Mouse (Mus musculus) midbrain, postnatal 0 days (tissue): ENCODE measurements around the gene Wrap53. TPM values are rescaled to one million over a fixed set of nuclear protein-coding genes. Genes with fewer than 3 reads are reported as not detected.

ENCODE experiments used
- ATAC-seq: fragments of 200-750 bp; cut with Nextera tagmentation; 2 replicates; pipeline ENCODE4 v1.8.0; 2017; ENCODE audit warnings: moderate number of reproducible peaks, mild to moderate bottlenecking, moderate TSS enrichment, moderate library complexity; ENCODE audit not compliant: low FRiP score
- DNase-seq: peaks from one replicate; pipeline ENCODE4 v3.0.0-alpha.2; 2015; ENCODE audit warnings: low spot score
- H3K27ac ChIP-seq: fragments of 300-500 bp; sonication (generic); 2 replicates; pipeline ENCODE4 v1.5.1; 2014; ENCODE audit warnings: low read depth, mild to moderate bottlenecking, low read length, mixed read lengths
- H3K27me3 ChIP-seq: fragments of 300-500 bp; sonication (generic); 2 replicates; pipeline ENCODE4 v1.6.1; 2014; ENCODE audit warnings: low read length, control low read depth, mixed read lengths; ENCODE audit not compliant: insufficient read depth
- H3K36me3 ChIP-seq: fragments of 300-500 bp; sonication (generic); 2 replicates; pipeline ENCODE4 v1.6.1; 2014; ENCODE audit warnings: low read length, control low read depth, mixed read lengths; ENCODE audit not compliant: insufficient read depth
- H3K4me1 ChIP-seq: fragments of 300-500 bp; sonication (generic); 2 replicates; pipeline ENCODE4 v1.6.1; 2014; ENCODE audit warnings: mild to moderate bottlenecking, control low read depth, antibody characterized with exemption, low read length, mixed read lengths; ENCODE audit not compliant: insufficient read depth
- H3K4me2 ChIP-seq: fragments of 300-500 bp; sonication (generic); 2 replicates; pipeline ENCODE4 v1.6.1; 2014; ENCODE audit warnings: low read depth, mild to moderate bottlenecking, low read length, mixed read lengths; ENCODE audit not compliant: poor library complexity, severe bottlenecking
- H3K4me3 ChIP-seq: fragments of 300-500 bp; sonication (generic); 2 replicates; pipeline ENCODE4 v1.5.1; 2014; ENCODE audit warnings: low read depth, mild to moderate bottlenecking, low read length, moderate library complexity
- H3K9ac ChIP-seq: fragments of 300-500 bp; sonication (generic); replicated peaks from 2 replicates; pipeline ENCODE4 v1.6.1; 2014; ENCODE audit warnings: mild to moderate bottlenecking, low read length, moderate library complexity, mixed read lengths; ENCODE audit not compliant: poor library complexity, severe bottlenecking
- H3K9me3 ChIP-seq: fragments of 300-500 bp; sonication (generic); 2 replicates; pipeline ENCODE4 v1.6.1; 2016; ENCODE audit warnings: low read length, control low read depth
- CTCF ChIP-seq: IDR thresholded peaks from 2 replicates; pipeline ENCODE4 v1.5.1; 2016; ENCODE audit warnings: antibody characterized with exemption, mild to moderate bottlenecking
- WGBS: fragments of 180-500 bp; shearing (Covaris S2); extraction: QIAGEN DNeasy Blood & Tissue Kit; methylation state at CpG from one replicate; pipeline ENCODE4 v1.1.7; 2014; 5-methylcytosine and 5-hydroxymethylcytosine counted together
- polyA plus RNA-seq: library from polyadenylated mRNA; unstranded; fragments of >200 nt; fragmentation: Nextera tagmentation; extraction: Ambion mirVana; gene quantifications from 2 replicates; pipeline ENCODE4 v1.2.1, GENCODE M21; 2015
- total RNA-seq: library from RNA; depleted of rRNA; stranded (reverse); fragments of >200 nt; gene quantifications from 2 replicates; pipeline ENCODE4 v1.2.3, GENCODE M21; 2014

The Wrap53 gene
- total and polyA plus RNA-seq, 2 experiments from 2014 or later, result 14.2 to 15.7 TPM

DNA sequence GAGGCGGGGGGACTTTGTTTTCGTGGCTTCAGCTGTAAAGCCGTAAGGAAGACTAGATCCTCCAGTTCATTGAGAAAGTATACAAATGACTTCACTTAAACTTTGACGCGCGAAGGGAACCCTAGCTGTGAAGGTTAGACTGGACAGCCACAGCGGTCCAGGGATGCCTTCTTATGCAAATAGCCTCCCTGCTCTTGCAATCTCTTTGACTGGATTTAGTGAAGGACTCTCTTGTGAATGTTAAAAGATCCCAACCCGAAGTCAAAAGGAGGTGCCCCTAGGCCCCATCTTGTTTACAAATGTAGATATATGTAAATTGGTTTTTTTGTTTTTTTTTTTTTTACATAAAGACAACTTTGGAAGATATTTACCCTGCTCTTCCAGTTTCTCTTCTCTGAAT is 1.8 kb upstream of the Wrap53 start:
- Histone ChIP-seq H3K4me1 (peaks cover 16% of the 10 kb centered on the region), H3K27me3 (no peaks in the 10 kb centered on the region), H3K9ac (peak overlapping the region; percentile 70; the same call in 1 of the 2 replicates), H3K4me2 (peak overlapping the region; percentile 92), H3K9me3 (no peaks in the 10 kb centered on the region), H3K36me3 (0 out of 2 replicates have a peak, but pooled peaks cover 2% of the 10 kb centered on the region), H3K27ac (peak overlapping the region; percentile 92; the same call in 1 of the 2 replicates), H3K4me3 (peak overlapping the region; percentile 64)
- TF ChIP-seq CTCF, result peak; percentile 6; the same call in 1 of the 2 replicates
- no peak for ATAC-seq
- no peak for DNase-seq
- WGBS, result 2% methylated on average over 8 of the region's 8 CpGs

DNA sequence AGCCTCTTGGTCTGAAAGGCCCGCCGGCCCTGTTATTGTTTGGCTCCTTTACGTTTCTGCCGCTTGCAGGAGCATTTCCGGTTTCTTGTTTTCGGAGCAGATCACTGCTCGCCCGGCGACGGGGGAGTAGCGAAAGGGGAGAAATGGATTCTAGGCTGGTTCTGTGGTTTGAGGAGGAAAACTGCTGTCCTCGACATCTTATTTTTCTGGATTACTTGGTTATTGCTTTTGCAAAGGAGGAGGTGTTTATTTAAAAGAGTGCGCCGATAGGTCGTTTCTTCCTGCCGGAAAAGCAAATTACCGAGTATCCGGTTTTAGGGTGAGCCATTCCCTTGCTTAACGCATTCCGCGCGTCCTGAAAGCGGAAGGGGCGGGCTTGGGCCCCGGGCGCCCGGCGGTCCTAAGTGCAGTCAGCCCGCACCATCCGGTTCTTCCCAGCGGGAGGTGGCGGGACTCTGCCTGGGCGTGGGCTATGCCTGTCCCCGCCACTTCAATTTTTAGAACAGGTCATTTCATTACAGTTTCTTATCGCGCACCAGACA is 1.2 kb upstream of the Wrap53 start:
- H3K27ac ChIP-seq, result peak overlapping the region; percentile 92
- TF ChIP-seq CTCF, result no peak
- DNase-seq (peak; percentile 96), ATAC-seq (peak; percentile 82)
- no peaks in the 10 kb centered on the region for H3K27me3 ChIP-seq
- peak overlapping the region; percentile 70 for H3K9ac ChIP-seq
- no peaks in the 10 kb centered on the region for H3K36me3 ChIP-seq
- no peaks in the 10 kb centered on the region for H3K9me3 ChIP-seq
- WGBS, result under 1% methylated on average over 36 of the region's 36 CpGs
- H3K4me2 ChIP-seq, result peak overlapping the region; percentile 92
- peak overlapping the region; percentile 64 for H3K4me3 ChIP-seq
- H3K4me1 ChIP-seq, result peaks cover 17% of the 10 kb centered on the region

DNA sequence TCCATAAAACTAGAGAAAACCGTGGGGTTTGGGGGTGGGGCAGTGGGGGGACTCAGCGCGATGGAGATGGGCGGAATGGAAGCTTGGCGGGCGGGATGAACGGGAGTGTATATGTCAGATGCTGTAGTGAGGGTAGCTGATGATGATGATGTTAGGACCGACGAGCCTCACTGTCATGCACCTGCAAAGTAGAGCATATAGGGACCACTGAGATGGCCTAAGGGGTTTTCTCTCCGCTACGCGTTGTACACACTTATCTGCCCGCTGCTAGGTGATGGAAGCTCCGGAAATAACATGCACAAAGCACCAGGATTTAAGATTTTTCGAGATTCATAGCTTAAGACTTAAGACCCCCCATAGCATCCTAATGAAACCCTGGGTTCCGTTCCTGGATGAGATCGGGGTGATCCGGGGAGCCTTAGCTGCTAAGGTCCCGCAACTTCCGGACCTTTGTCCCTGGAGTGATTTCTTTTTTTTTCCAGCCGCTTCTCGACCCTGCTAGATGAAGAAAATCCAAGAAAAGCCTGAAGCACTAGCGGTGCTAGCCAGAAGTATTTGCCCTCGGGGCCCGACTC is 604 bp upstream of the Wrap53 start:
- no peaks in the 10 kb centered on the region for H3K27me3 ChIP-seq
- no peaks in the 10 kb centered on the region for H3K9me3 ChIP-seq
- peak overlapping the region; percentile 92 for H3K27ac ChIP-seq
- DNase-seq (no peak), ATAC-seq (no peak)
- peaks cover 17% of the 10 kb centered on the region for H3K4me1 ChIP-seq
- no peaks in the 10 kb centered on the region for H3K36me3 ChIP-seq
- no peak for TF ChIP-seq CTCF
- H3K9ac ChIP-seq, result peak overlapping the region; percentile 70
- peak overlapping the region; percentile 92 for H3K4me2 ChIP-seq
- H3K4me3 ChIP-seq, result peak overlapping the region; percentile 64
- under 1% methylated on average over 25 of the region's 25 CpGs for WGBS

DNA sequence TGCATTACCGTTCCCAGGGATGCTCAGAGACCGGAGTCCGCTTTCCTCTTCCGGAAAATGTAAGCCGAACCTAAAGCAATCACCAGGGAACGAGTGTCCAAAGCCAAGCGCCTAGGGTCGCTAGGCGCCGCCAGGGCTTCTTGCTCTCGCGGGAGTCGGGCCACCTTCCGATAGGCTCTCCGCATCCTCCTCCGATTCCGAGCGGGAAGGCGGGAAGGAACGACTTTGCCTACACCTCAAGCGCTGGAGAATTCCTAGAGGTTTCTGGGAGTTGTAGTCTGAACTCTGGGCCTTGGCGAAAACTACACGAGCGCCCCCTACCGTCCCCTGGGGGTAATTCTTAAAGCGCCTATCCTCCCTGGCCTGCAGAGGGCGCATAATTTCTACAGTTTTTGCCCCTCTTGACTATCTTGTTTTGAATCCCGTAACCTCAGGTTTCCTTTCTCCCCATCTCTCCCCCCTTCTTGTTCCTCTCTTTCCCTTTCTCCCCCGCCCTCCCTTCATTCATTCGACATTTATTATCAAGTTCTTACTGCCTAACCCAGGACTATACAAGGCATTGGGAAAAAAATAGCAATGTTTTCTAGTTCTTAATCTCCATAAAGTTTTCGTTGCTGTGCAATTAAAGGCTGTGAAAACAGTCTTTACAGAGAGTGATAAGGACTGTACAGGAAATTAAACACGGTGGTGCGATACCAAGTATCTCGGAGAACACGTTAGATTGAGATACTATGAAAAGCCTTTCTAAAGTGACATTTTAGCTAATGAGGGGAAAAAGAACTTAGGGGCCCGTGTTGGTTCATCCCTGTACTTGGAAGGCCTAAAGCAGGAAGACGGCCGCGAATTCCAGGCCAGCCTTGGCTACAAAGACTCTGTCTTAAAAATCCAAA is 682 bp downstream of the Wrap53 start:
- Histone ChIP-seq H3K9ac (peak overlapping the region; percentile 72), H3K27me3 (no peaks in the 10 kb centered on the region), H3K4me3 (peak overlapping the region; percentile 64), H3K4me2 (peak overlapping the region; percentile 92), H3K27ac (peak overlapping the region; percentile 92), H3K36me3 (no peaks in the 10 kb centered on the region), H3K4me1 (peaks cover 17% of the 10 kb centered on the region), H3K9me3 (no peaks in the 10 kb centered on the region)
- 2% methylated on average over 39 of the region's 39 CpGs for WGBS
- TF ChIP-seq CTCF, result peak; percentile 100
- peak; percentile 84 for ATAC-seq
- peak; percentile 99 for DNase-seq

DNA sequence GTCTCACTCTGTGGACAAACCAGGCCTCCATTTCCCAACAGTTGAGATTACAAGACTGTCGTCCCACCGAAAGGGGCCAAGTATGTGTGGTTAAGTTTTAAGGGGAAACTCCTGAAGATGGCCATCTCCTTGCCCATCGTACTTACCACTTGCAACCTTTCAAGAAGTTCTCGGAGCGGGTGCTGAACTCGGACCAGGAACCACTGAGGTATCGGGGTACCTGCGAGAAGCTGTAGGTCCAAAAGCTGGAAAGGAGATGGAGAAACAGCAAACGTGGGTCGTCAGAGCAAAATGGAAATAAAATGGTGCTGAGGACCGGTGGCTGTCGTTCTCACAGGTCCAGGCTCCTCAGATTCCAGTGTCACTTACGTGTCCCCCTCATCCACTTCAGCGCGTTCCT is 1.8 kb downstream of the Wrap53 start:
- Histone ChIP-seq H3K4me2 (peak overlapping the region; percentile 92), H3K4me1 (peaks cover 17% of the 10 kb centered on the region), H3K27me3 (no peaks in the 10 kb centered on the region), H3K4me3 (peak overlapping the region; percentile 64), H3K9ac (peak overlapping the region; percentile 72), H3K9me3 (no peaks in the 10 kb centered on the region), H3K27ac (no peak overlapping the region), H3K36me3 (no peaks in the 10 kb centered on the region)
- no peak for ATAC-seq
- TF ChIP-seq CTCF, result no peak
- no peak for DNase-seq
- 10% methylated on average over 15 of the region's 15 CpGs for WGBS
